Mouse (Mus musculus) intestine, postnatal 0 days (tissue): ENCODE data around the gene Ltv1. TPM values are rescaled to one million over a fixed set of nuclear protein-coding genes. Genes with fewer than 3 reads are reported as not detected.

Experiments used
- ATAC-seq: fragments of 200-750 bp; cut with Nextera tagmentation; 2 replicates; pipeline ENCODE4 v1.8.0; 2017; ENCODE audit warnings: mild to moderate bottlenecking, moderate TSS enrichment, moderate library complexity
- H3K27ac ChIP-seq: fragments of 300-500 bp; sonication (generic); 2 replicates; pipeline ENCODE4 v1.5.1; 2014; ENCODE audit warnings: mild to moderate bottlenecking, low read depth, low read length, moderate library complexity
- H3K27me3 ChIP-seq: fragments of 300-500 bp; sonication (generic); replicated peaks from 2 replicates; pipeline ENCODE4 v1.6.1; 2014; ENCODE audit warnings: low read length, mixed read lengths; ENCODE audit not compliant: control insufficient read depth, insufficient read depth
- H3K36me3 ChIP-seq: fragments of 300-500 bp; sonication (generic); 2 replicates; pipeline ENCODE4 v1.6.1; 2014; ENCODE audit warnings: mild to moderate bottlenecking, moderate library complexity; ENCODE audit not compliant: control insufficient read depth, insufficient read depth
- H3K4me1 ChIP-seq: fragments of 300-500 bp; sonication (generic); replicated peaks from 2 replicates; pipeline ENCODE4 v1.6.1; 2014; ENCODE audit warnings: antibody characterized with exemption, low read length, mixed read lengths; ENCODE audit not compliant: control insufficient read depth, insufficient read depth
- H3K4me2 ChIP-seq: fragments of 300-500 bp; sonication (generic); replicated peaks from 2 replicates; pipeline ENCODE4 v1.6.1; 2014; ENCODE audit warnings: low read depth, mild to moderate bottlenecking, moderate library complexity
- H3K4me3 ChIP-seq: fragments of 300-500 bp; sonication (generic); 2 replicates; pipeline ENCODE4 v1.5.1; 2014; ENCODE audit warnings: low read depth, low read length
- H3K9ac ChIP-seq: fragments of 300-500 bp; sonication (generic); 2 replicates; pipeline ENCODE4 v1.6.1; 2014; ENCODE audit warnings: mild to moderate bottlenecking, low read depth, low read length
- H3K9me3 ChIP-seq: fragments of 300-500 bp; sonication (generic); 2 replicates; pipeline ENCODE4 v1.6.1; 2016; ENCODE audit warnings: mixed run types; ENCODE audit not compliant: control insufficient read depth
- CTCF ChIP-seq: sonication (generic); IDR thresholded peaks from 2 replicates; pipeline ENCODE4 v1.5.1; 2016; ENCODE audit warnings: low read depth, mild to moderate bottlenecking, control low read depth, antibody characterized with exemption, moderate library complexity
- WGBS: fragments of 180-500 bp; shearing (Covaris S2); extraction: QIAGEN DNeasy Blood & Tissue Kit; methylation state at CpG from one replicate; pipeline ENCODE4 v1.1.7; 2014; 5-methylcytosine and 5-hydroxymethylcytosine counted together
- polyA plus RNA-seq: library from polyadenylated mRNA; unstranded; fragments of >200 nt; fragmentation: Nextera tagmentation; extraction: Ambion mirVana; gene quantifications from 2 replicates; pipeline ENCODE4 v1.2.1, GENCODE M21; 2015

Gene Ltv1
- polyA plus RNA-seq, 1 experiment from 2014 or later, result 44.1 TPM

DNA sequence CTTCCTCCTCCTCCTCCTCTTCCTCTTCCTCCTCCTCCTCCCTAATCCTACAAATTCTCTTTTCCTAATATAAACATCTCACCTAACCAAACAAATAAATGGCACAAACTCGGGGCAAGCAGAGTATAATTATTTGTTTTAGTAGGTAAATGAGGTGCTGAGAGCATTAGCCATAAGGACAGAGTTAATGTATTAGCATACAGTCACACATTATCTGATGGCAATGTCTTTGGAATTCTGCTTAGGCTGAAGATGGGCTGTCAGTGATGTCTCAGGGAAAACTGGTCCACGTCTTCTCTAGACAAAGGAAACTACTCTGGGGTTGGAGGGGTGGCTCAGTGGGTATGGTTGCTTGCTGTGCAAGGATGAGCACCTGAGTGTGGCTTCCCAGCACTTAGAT is 21.5 kb downstream of the Ltv1 start:
- H3K4me2 ChIP-seq, result no peak overlapping the region
- peaks cover 3% of the 10 kb centered on the region; the same call in 1 of the 2 replicates for H3K36me3 ChIP-seq
- no peak overlapping the region for H3K27ac ChIP-seq
- 57% methylated on average over 2 of the region's 2 CpGs for WGBS
- H3K27me3 ChIP-seq, result no peaks in the 10 kb centered on the region
- H3K9ac ChIP-seq, result no peak overlapping the region
- no peak for TF ChIP-seq CTCF
- no peak for ATAC-seq
- no peak overlapping the region for H3K4me3 ChIP-seq
- 0 out of 2 replicates have a peak, but pooled peaks cover 3% of the 10 kb centered on the region for H3K4me1 ChIP-seq
- no peaks in the 10 kb centered on the region for H3K9me3 ChIP-seq

DNA sequence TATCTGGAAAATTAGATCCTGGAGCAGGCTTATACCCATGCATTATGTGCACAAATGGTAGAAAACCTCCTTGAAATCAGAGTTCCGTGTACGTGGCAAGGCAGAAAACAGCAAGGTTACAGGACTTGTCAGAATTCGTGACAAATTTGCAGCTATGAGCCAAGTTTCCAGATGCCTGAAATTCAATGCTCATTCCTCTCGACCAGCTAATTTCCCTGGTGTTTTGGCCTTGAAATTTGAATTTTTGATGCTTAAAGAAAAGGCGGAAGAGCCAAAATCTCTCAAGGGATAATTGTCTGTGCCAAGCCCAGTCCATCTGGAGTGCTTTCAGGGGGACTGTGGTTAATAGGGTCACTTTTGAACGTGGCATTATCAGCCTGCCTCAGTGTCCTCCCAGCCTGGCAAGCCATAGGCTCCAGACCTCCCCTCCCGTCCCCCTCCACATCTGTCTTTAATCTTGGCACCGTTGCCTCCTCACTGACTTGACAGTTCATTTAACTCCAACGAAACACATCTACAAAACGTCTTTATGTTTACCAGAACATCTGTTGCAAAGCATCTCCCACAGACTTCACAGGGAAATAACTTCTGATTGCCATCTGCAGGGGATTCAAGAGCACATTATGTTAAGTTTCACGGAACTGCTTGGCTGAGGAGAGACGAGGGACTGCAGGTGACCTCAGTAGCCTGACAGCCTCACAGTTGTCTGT is 22.1 kb downstream of the Ltv1 start:
- Histone ChIP-seq H3K27ac (no peak overlapping the region), H3K4me1 (0 out of 2 replicates have a peak, but pooled peaks cover 3% of the 10 kb centered on the region), H3K27me3 (no peaks in the 10 kb centered on the region), H3K4me2 (no peak overlapping the region), H3K36me3 (no peaks in the 10 kb centered on the region), H3K9me3 (no peaks in the 10 kb centered on the region), H3K4me3 (no peak overlapping the region), H3K9ac (no peak overlapping the region)
- TF ChIP-seq CTCF, result no peak
- ATAC-seq, result no peak
- 53% methylated on average over 12 of the region's 12 CpGs for WGBS

DNA sequence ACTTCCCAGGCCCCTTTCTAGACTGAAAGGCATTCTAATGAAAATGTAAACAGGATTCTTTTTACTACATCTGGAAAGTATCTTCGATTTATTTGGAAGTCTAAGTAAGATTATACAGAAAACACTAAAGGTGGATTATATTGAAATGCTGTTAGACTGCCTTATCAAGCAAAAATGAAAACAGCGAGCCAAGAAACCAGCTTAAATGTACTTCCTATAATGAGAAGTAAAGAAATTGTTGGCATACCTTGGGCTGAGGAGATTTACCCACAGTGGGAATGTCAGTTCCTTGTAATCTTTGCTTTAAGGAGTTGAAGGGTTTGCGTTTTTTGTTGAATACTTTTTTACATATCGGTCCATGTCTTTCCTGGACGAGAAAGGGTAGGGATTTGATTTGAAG is 24.5 kb downstream of the Ltv1 start:
- Histone ChIP-seq H3K9me3 (no peaks in the 10 kb centered on the region), H3K27ac (no peak overlapping the region), H3K4me1 (0 out of 2 replicates have a peak, but pooled peaks cover 3% of the 10 kb centered on the region), H3K9ac (no peak overlapping the region), H3K4me3 (no peak overlapping the region), H3K4me2 (no peak overlapping the region), H3K36me3 (no peaks in the 10 kb centered on the region), H3K27me3 (no peaks in the 10 kb centered on the region)
- 69% methylated on average over 5 of the region's 5 CpGs for WGBS
- TF ChIP-seq CTCF, result no peak
- ATAC-seq, result no peak

DNA sequence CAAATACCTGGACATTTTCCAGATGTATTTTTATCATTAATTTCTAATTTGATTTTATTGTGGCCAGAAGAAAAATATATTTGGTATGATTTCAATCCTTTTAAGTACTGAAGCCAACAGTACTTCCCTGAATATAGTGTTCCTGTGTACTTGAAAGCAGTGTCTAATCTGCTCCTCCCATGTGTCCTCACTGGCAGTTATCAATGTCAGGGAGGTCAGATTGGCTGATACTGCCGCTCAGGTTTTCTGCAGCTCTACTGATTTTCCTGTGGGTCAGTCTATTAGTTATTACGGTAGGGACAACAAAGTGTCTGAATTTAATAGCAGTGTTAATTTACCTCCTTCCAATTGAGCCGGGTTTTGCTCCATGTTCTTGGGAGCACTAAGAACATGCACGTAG is 30.9 kb downstream of the Ltv1 start:
- WGBS, result 63% methylated on average over 4 of the region's 4 CpGs

DNA sequence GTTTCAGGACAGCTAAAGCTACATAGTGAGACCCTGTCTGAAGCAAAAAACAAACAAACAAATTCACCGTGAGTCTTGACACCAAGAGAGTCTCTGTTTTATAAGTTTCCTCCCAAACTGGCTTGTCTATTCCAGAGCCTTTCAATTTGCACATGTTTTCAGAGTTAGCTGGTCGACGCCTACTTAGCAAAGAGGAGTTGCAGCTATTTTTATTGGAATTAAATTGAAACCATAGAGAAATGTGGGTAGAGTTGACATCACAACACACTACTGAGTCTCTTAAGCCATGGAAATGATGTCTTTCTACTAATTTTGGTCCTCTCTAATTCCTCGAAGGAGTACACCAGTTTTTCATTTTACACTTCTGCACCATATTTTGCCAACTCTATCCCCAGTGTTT is 32.1 kb downstream of the Ltv1 start:
- WGBS, result 92% methylated on average over 4 of the region's 4 CpGs

More for the DNA sequence above, 30.9 kb downstream of the Ltv1 start:
- TF ChIP-seq CTCF, result no peak
- ATAC-seq, result no peak
- H3K27me3 ChIP-seq, result no peaks in the 10 kb centered on the region
- no peak overlapping the region for H3K27ac ChIP-seq
- no peaks in the 10 kb centered on the region for H3K36me3 ChIP-seq
- no peak overlapping the region for H3K9ac ChIP-seq
- no peak overlapping the region for H3K4me3 ChIP-seq
- no peak overlapping the region for H3K4me2 ChIP-seq
- H3K9me3 ChIP-seq, result no peaks in the 10 kb centered on the region
- no peaks in the 10 kb centered on the region for H3K4me1 ChIP-seq

DNA sequence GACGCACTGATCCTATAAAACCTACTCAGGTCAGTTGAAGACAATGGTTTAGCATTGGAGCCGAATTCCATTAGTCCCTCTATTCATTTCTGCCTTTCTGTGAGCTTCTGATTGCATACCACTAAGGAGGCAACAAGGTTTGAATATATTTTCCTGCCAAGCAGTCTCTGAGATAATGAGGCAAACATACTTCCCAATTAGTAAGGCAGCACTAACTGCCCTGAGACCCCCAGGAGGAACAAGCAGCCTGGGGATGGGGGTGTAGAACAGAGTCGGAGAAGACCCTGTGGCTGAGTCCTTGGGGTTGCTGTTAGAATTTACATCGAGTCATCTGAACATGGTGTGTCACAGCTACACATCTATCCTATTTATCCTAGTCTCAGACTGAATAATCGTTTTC is 37.6 kb downstream of the Ltv1 start:
- WGBS, result 91% methylated on average over 5 of the region's 5 CpGs
- Histone ChIP-seq H3K4me2 (no peak overlapping the region), H3K27ac (no peak overlapping the region), H3K4me1 (no peaks in the 10 kb centered on the region), H3K9me3 (no peaks in the 10 kb centered on the region), H3K36me3 (no peaks in the 10 kb centered on the region), H3K4me3 (no peak overlapping the region), H3K9ac (no peak overlapping the region), H3K27me3 (no peaks in the 10 kb centered on the region)
- ATAC-seq, result no peak
- TF ChIP-seq CTCF, result no peak

More for the DNA sequence above, 32.1 kb downstream of the Ltv1 start:
- H3K9me3 ChIP-seq, result no peaks in the 10 kb centered on the region
- H3K27ac ChIP-seq, result no peak overlapping the region
- H3K4me2 ChIP-seq, result no peak overlapping the region
- no peak overlapping the region for H3K4me3 ChIP-seq
- no peak for TF ChIP-seq CTCF
- H3K36me3 ChIP-seq, result no peaks in the 10 kb centered on the region
- no peaks in the 10 kb centered on the region for H3K4me1 ChIP-seq
- H3K27me3 ChIP-seq, result no peaks in the 10 kb centered on the region
- H3K9ac ChIP-seq, result no peak overlapping the region
- no peak for ATAC-seq
